Mouse (Mus musculus) limb, embryonic 14.5 days (tissue): ENCODE results near the gene Aff4. TPM values are rescaled to one million over a fixed set of nuclear protein-coding genes. Genes with fewer than 3 reads are reported as not detected.

Source experiments
- ATAC-seq: fragments of 200-750 bp; cut with Nextera tagmentation; 2 replicates; pipeline ENCODE4 v1.8.0; 2017; ENCODE audit warnings: low read depth, moderate number of reproducible peaks, moderate TSS enrichment; ENCODE audit not compliant: low FRiP score
- DNase-seq: peaks from one replicate; pipeline ENCODE4 v3.0.0-alpha.2; 2015; ENCODE audit warnings: low spot score
- H3K27ac ChIP-seq: fragments of 300-500 bp; sonication (generic); replicated peaks from 2 replicates; pipeline ENCODE4 v1.5.1; 2014; ENCODE audit warnings: low read depth, mild to moderate bottlenecking, low read length, moderate library complexity, mixed read lengths
- H3K27me3 ChIP-seq: fragments of 300-500 bp; sonication (generic); 2 replicates; pipeline ENCODE4 v1.6.1; 2014; ENCODE audit warnings: low read length, mixed read lengths; ENCODE audit not compliant: control insufficient read depth, insufficient read depth
- H3K36me3 ChIP-seq: fragments of 300-500 bp; sonication (generic); 2 replicates; pipeline ENCODE4 v1.6.1; 2014; ENCODE audit warnings: mild to moderate bottlenecking, low read length, moderate library complexity, mixed read lengths; ENCODE audit not compliant: control insufficient read depth, insufficient read depth
- H3K4me1 ChIP-seq: fragments of 300-500 bp; sonication (generic); 2 replicates; pipeline ENCODE4 v1.6.1; 2014; ENCODE audit warnings: antibody characterized with exemption, low read length, mixed read lengths; ENCODE audit not compliant: control insufficient read depth, insufficient read depth
- H3K4me2 ChIP-seq: fragments of 300-500 bp; sonication (generic); replicated peaks from 2 replicates; pipeline ENCODE4 v1.6.1; 2014; ENCODE audit warnings: low read depth, mild to moderate bottlenecking, low read length, moderate library complexity; ENCODE audit not compliant: severe bottlenecking
- H3K4me3 ChIP-seq: fragments of 300-500 bp; sonication (generic); replicated peaks from 2 replicates; pipeline ENCODE4 v1.5.1; 2014; ENCODE audit warnings: low read length
- H3K9ac ChIP-seq: fragments of 300-500 bp; sonication (generic); 2 replicates; pipeline ENCODE4 v1.6.1; 2014; ENCODE audit warnings: mild to moderate bottlenecking, low read depth, low read length, moderate library complexity; ENCODE audit not compliant: severe bottlenecking
- H3K9me3 ChIP-seq: fragments of 300-500 bp; sonication (generic); 2 replicates; pipeline ENCODE4 v1.6.1; 2016; ENCODE audit warnings: low read length; ENCODE audit not compliant: control insufficient read depth
- POLR2A ChIP-seq: fragments of 200-500 bp; IDR thresholded peaks from 2 replicates; pipeline ENCODE4 v1.8.0; 2012; ENCODE audit warnings: inconsistent platforms, mild to moderate bottlenecking, moderate library complexity, borderline replicate concordance; ENCODE audit not compliant: insufficient read depth, insufficient read length; ENCODE audit errors: extremely low read depth
- WGBS: fragments of 180-500 bp; shearing (Covaris S2); extraction: QIAGEN DNeasy Blood & Tissue Kit; methylation state at CpG from one replicate; pipeline ENCODE4 v1.1.7; 2014; 5-methylcytosine and 5-hydroxymethylcytosine counted together
- polyA plus RNA-seq, 2 experiments: library from polyadenylated mRNA; depleted of rRNA in 1 of 2; stranded (reverse) in 1 of 2; unstranded in 1 of 2; fragments of >200 nt; fragmentation: Nextera tagmentation in 1 of 2; extraction: Ambion mirVana in 1 of 2; gene quantifications; 2 replicates each; pipeline versions ENCODE4 v1.2.1 to v1.2.3; 2012 to 2014

Gene Aff4
- polyA plus RNA-seq, 2 experiments, result 34.3 to 60.6 TPM

DNA sequence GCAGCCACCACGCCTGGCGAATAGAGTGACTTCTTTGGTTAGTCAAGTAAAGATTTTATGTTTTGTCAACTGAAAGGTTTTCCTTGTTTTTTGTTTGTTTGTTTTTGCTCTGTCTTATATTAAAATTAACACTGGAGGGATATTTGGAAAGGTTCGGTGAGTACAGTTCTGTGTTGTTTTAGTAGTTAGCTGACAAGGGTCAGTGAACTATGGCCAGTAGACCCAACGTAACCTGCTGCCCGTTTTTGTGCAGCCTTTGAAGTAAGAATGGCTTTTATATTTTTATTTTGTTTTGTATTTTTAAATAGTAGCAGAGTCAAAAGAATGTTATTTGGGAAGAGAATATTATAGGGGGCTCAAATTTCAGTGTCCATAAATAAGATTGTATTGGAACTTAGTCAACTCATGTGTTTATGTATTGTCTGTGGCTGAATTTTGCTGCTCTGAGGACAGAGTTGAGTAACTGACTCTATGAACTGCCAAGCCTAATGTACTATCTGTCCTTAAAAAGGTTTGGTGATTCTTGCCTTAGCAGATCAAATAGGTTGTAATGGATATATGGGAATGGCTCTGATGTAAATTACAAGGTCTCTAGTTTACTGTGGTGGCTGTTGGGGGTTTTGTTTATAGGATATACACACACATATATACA is 8.0 kb downstream of the Aff4 start:
- H3K4me3 ChIP-seq, result no peak overlapping the region
- DNase-seq, result no peak
- H3K9ac ChIP-seq, result no peak overlapping the region
- H3K36me3 ChIP-seq, result 0 out of 2 replicates have a peak, but pooled peaks cover 6% of the 10 kb centered on the region
- H3K4me2 ChIP-seq, result no peak overlapping the region
- no peaks in the 10 kb centered on the region for H3K4me1 ChIP-seq
- no peaks in the 10 kb centered on the region for H3K9me3 ChIP-seq
- 93% methylated on average over 5 of the region's 5 CpGs for WGBS
- no peak for TF ChIP-seq POLR2A
- ATAC-seq, result no peak
- H3K27ac ChIP-seq, result no peak overlapping the region
- H3K27me3 ChIP-seq, result no peaks in the 10 kb centered on the region

- peaks cover 25% of the 10 kb centered on the region for H3K36me3 ChIP-seq
- H3K4me1 ChIP-seq, result no peaks in the 10 kb centered on the region
- DNase-seq (no peak), ATAC-seq (no peak)
- WGBS, result 79% methylated on average over 2 of the region's 2 CpGs
- no peak overlapping the region for H3K9ac ChIP-seq
- H3K27ac ChIP-seq, result no peak overlapping the region
- H3K9me3 ChIP-seq, result no peaks in the 10 kb centered on the region
- no peak for TF ChIP-seq POLR2A
- H3K4me2 ChIP-seq, result no peak overlapping the region
- no peaks in the 10 kb centered on the region for H3K27me3 ChIP-seq
- H3K4me3 ChIP-seq, result no peak overlapping the region
Measured at GRCm38 (mm10) chr11:53367032-53367431, 16.4 kb downstream of the Aff4 start.

- Histone ChIP-seq H3K4me1 (no peaks in the 10 kb centered on the region), H3K4me3 (no peak overlapping the region), H3K36me3 (peaks cover 64% of the 10 kb centered on the region), H3K9me3 (no peaks in the 10 kb centered on the region), H3K27me3 (no peaks in the 10 kb centered on the region), H3K4me2 (no peak overlapping the region), H3K27ac (no peak overlapping the region), H3K9ac (no peak overlapping the region)
- whole genome bisulfite sequencing, result 89% methylated on average over 1 of the region's 1 CpGs
- ATAC-seq, result no peak
- TF ChIP-seq POLR2A, result no peak
- DNase-seq, result no peak
Measured at GRCm38 (mm10) chr11:53378918-53379317, 28.3 kb downstream of the Aff4 start.

- DNase-seq, result no peak
- no peaks in the 10 kb centered on the region for H3K4me1 ChIP-seq
- no peaks in the 10 kb centered on the region for H3K27me3 ChIP-seq
- TF ChIP-seq POLR2A, result no peak
- H3K9ac ChIP-seq, result no peak overlapping the region
- H3K9me3 ChIP-seq, result no peaks in the 10 kb centered on the region
- 95% methylated on average over 2 of the region's 2 CpGs for WGBS
- no peak overlapping the region for H3K4me2 ChIP-seq
- no peak overlapping the region for H3K27ac ChIP-seq
- ATAC-seq, result no peak
- no peak overlapping the region for H3K4me3 ChIP-seq
- peaks cover 52% of the 10 kb centered on the region for H3K36me3 ChIP-seq
Measured at GRCm38 (mm10) chr11:53383758-53384428, 33.3 kb downstream of the Aff4 start.

DNA sequence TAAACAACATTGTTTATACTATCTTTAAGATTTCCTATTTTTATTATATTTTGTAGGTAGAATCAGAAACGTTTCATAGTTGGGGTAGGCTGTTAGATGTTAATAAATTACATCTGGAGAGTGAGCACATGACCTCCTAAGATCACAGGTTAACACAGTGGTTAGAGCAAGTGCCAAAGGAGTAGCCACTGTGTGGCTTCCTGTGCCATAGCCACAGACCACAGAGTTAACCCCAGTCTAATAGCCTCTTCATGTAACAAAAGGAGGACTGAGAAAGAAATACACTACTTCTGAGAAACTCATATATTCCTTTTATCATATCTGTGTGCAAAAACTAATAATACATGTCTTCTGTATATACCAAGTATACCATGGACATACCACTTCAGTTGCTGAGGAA is 43.2 kb downstream of the Aff4 start:
- Histone ChIP-seq H3K27ac (no peak overlapping the region), H3K4me3 (no peak overlapping the region), H3K36me3 (peaks cover 67% of the 10 kb centered on the region), H3K4me1 (no peaks in the 10 kb centered on the region), H3K4me2 (no peak overlapping the region), H3K9me3 (no peaks in the 10 kb centered on the region), H3K9ac (no peak overlapping the region), H3K27me3 (no peaks in the 10 kb centered on the region)
- ATAC-seq, result no peak
- 76% methylated on average over 1 of the region's 1 CpGs for WGBS
- no peak for DNase-seq
- TF ChIP-seq POLR2A, result no peak
